19 mouse cellular contexts compared by ENCODE assay signal in genomic region chr1:129169936-129170335, GRCm38 (mm10).
DNase-seq lines count a peak whose midpoint lies in the region; ATAC-seq lines count a peak whose summit lies in the region.
"Had no signal": no experiment of that assay in that cellular context is flagged by ENCODE, and none has a peak within 500 bp of the region (broad histone marks: within the 10 kb centered on the region; RNA-seq: fewer than 3 reads in every experiment).

No protein-coding gene starts in this region.

- H3K4me3 ChIP-seq in midbrain, embryonic 14.5 days (replicated peaks; ENCODE audit: low read depth, low read length), result no peak overlapping the region
- H3K4me3 ChIP-seq: embryonic facial prominence, embryonic 10.5 days; forebrain, embryonic 12.5 days; hindbrain, embryonic 10.5 days; stomach, embryonic 15.5 days had no signal

- no peaks in the 10 kb centered on the region for H3K27me3 ChIP-seq in midbrain, embryonic 14.5 days (ENCODE audit: control insufficient read depth, insufficient read depth, low read length)
- H3K27me3 ChIP-seq: forebrain, embryonic 12.5 days; stomach, embryonic 15.5 days had no signal

- H3K27ac ChIP-seq in midbrain, embryonic 14.5 days (replicated peaks; ENCODE audit: low read depth, low read length), result no peak overlapping the region
- H3K27ac ChIP-seq: embryonic facial prominence, embryonic 10.5 days; forebrain, embryonic 12.5 days; hindbrain, embryonic 10.5 days; stomach, embryonic 15.5 days had no signal

- H3K36me3 ChIP-seq in midbrain, embryonic 14.5 days (ENCODE audit: control insufficient read depth, insufficient read depth, low read length), result no peaks in the 10 kb centered on the region
- H3K36me3 ChIP-seq: embryonic facial prominence, embryonic 10.5 days; forebrain, embryonic 12.5 days; hindbrain, embryonic 10.5 days; stomach, embryonic 15.5 days had no signal

- H3K9me3 ChIP-seq in midbrain, embryonic 14.5 days (ENCODE audit: control insufficient read depth, low read length), result no peaks in the 10 kb centered on the region
- H3K9me3 ChIP-seq: embryonic facial prominence, embryonic 10.5 days; forebrain, embryonic 12.5 days; hindbrain, embryonic 10.5 days; stomach, embryonic 15.5 days had no signal

- WGBS in midbrain, embryonic 14.5 days, result 82% methylated on average over 8 of the region's 8 CpGs

- DNase-seq in right cerebral cortex, adult 18-20 months, result peak; percentile 77
- no peak for DNase-seq in right cerebral cortex, postnatal 4 days
- peak; percentile 62 to 70 for DNase-seq in layer of hippocampus, adult 8-10 months (ENCODE audit: low spot score in 2 of 2)
- DNase-seq in left cerebral cortex, adult 8-10 months (ENCODE audit: low spot score in 2 of 2), result peak; percentile 14 to 72
- DNase-seq in telencephalon, adult 2 months (ENCODE audit: low read depth, low spot score), result peak; percentile 72
- no peak for DNase-seq in urinary bladder, postnatal 36 days (ENCODE audit: low spot score in 2 of 2)
- DNase-seq in adrenal gland, postnatal 25 days, result no peak
- no peak for DNase-seq in midbrain, embryonic 14.5 days
- DNase-seq: cerebellum, adult 2 months; gastrocnemius, postnatal 36 days; kidney, adult 8-10 months; kidney, postnatal 14 days; lung, adult 18-20 months; lung, postnatal 36 days had no signal

- H3K9ac ChIP-seq in midbrain, embryonic 14.5 days (replicated peaks; ENCODE audit: low read length), result no peak overlapping the region
- H3K9ac ChIP-seq: forebrain, embryonic 12.5 days; stomach, embryonic 15.5 days had no signal

- no peak for ATAC-seq in midbrain, embryonic 14.5 days (ENCODE audit: low FRiP score, low TSS enrichment)

- no peak overlapping the region for H3K4me2 ChIP-seq in midbrain, embryonic 14.5 days (ENCODE audit: low read length)
- H3K4me2 ChIP-seq: forebrain, embryonic 12.5 days; liver, embryonic 11.5 days; stomach, embryonic 15.5 days had no signal

- H3K4me1 ChIP-seq in midbrain, embryonic 14.5 days (ENCODE audit: control insufficient read depth, insufficient read depth, low read length), result no peaks in the 10 kb centered on the region
- H3K4me1 ChIP-seq: embryonic facial prominence, embryonic 10.5 days; forebrain, embryonic 12.5 days; hindbrain, embryonic 10.5 days; stomach, embryonic 15.5 days had no signal

Comparison
In these comparisons a context has a peak if more than half of its experiments do, and no peak if none do; other contexts are left out.
1. DNase-seq: peak in right cerebral cortex, adult 18-20 months (single experiment), layer of hippocampus, adult 8-10 months (2 of 2), left cerebral cortex, adult 8-10 months (2 of 2) and telencephalon, adult 2 months (single experiment); none in right cerebral cortex, postnatal 4 days (single experiment), urinary bladder, postnatal 36 days (0 of 2), adrenal gland, postnatal 25 days (single experiment) and midbrain, embryonic 14.5 days (single experiment).